Mouse (Mus musculus): ENCODE results near the gene Pramef12. TPM values are rescaled to one million over a fixed set of nuclear protein-coding genes. Genes with fewer than 3 reads are reported as not detected.

The Pramef12 gene
- polyA plus RNA-seq (2014; fragmentation: Nextera tagmentation; extraction: Ambion mirVana): not detected in 2 replicates

DNA sequence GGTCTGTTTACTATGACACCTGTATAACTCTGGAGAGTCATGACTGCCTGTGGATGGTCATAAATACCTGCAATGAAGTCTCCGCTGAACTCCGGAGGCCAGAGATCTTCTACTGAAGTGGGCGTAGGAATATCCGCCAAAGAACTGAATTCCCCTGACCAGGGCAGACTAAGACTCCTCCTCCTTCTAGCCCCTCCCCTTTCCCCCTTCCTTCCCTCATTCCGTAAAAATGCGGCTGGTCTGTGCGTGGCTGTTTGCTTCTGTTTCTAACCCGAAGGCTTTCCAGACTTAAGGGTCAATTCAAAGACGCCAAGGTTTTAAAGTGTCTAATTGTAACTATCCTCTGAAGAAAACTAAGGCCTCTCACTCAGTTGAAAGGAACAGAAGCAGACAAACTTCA lies at the start of gene Pramef12:
Gene Pramef12, minus strand, starts transcription at position 175 of the 400 bp plus-strand sequence.
- Histone ChIP-seq H3K27ac (ENCODE audit: low read depth, low read length) (no peak within 1 kb of the TSS), H3K4me1 (ENCODE audit: control insufficient read depth, insufficient read depth, low read length) (no peaks in the 10 kb centered on the region), H3K9ac (ENCODE audit: low read depth, low read length) (no peak within 1 kb of the TSS), H3K27me3 (ENCODE audit: control insufficient read depth, insufficient read depth, low read length) (no peaks in the 10 kb centered on the region), H3K9me3 (replicated peaks; ENCODE audit: control insufficient read depth, low read length) (no peaks in the 10 kb centered on the region), H3K4me3 (ENCODE audit: low read depth, low read length) (no peak within 1 kb of the TSS), H3K36me3 (ENCODE audit: control insufficient read depth, insufficient read depth, low read length) (no peaks in the 10 kb centered on the region), H3K4me2 (no peak within 1 kb of the TSS)
- 57% methylated on average over 9 of the region's 9 CpGs for WGBS (ENCODE audit: insufficient replicate concordance)
- ATAC-seq (replicated peaks; ENCODE audit: insufficient number of reproducible peaks, low FRiP score, low TSS enrichment): no peak

DNA sequence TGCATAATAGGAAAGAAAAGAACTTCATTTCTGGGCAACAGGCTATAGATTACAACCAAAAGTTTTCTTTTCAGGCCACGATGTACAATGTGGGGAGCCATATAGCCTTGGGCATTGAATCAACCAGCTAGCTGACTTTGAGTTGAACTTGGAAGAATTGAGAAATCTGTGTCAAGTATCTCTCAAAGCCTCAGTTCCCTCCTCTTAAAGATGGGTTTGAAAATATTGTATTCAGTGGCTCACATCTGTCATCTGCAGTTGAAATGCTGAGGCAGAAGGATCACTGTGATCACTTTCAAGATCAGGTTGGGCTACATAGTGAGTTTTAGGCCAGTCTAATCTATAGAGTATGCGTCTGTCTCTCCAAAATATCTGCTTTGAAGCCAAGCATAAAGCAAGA lies 45.0 kb upstream of the Pramef12 start, which contains the start of gene Gm9944:
Gene Gm9944, minus strand, starts transcription at position 101 of the 400 bp plus-strand sequence.
- Histone ChIP-seq H3K4me1 (ENCODE audit: control insufficient read depth, insufficient read depth, low read length) (no peaks in the 10 kb centered on the region), H3K9me3 (replicated peaks; ENCODE audit: control insufficient read depth, low read length) (no peaks in the 10 kb centered on the region), H3K9ac (ENCODE audit: low read depth, low read length) (no peak within 1 kb of the TSS), H3K4me3 (ENCODE audit: low read depth, low read length) (no peak within 1 kb of the TSS), H3K27me3 (ENCODE audit: control insufficient read depth, insufficient read depth, low read length) (no peaks in the 10 kb centered on the region), H3K36me3 (ENCODE audit: control insufficient read depth, insufficient read depth, low read length) (no peaks in the 10 kb centered on the region), H3K27ac (ENCODE audit: low read depth, low read length) (no peak within 1 kb of the TSS), H3K4me2 (no peak within 1 kb of the TSS)
- 68% methylated on average over 2 of the region's 2 CpGs for WGBS (ENCODE audit: insufficient replicate concordance)
- no peak for ATAC-seq (replicated peaks; ENCODE audit: insufficient number of reproducible peaks, low FRiP score, low TSS enrichment)

DNA sequence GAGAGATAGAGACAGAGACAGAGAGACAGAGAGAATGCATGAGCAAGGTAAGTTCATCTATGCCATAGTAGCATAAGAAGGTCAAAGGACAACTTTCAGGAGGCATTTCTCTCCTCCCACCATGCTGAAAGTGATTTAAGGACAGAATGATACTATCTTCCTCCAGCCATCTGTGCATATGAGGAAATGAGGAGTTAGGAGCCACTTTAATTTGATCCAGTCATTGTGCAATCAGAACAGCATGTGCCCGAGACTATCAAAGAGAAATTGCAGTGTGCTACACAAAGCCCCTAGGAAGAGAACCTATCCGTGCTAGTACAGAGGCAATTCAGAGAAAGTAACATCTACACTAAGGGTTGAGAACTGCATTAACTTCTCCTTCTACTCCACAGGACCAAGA lies 40.3 kb upstream of the Pramef12 start:
- Histone ChIP-seq H3K4me1 (ENCODE audit: control insufficient read depth, insufficient read depth, low read length) (no peaks in the 10 kb centered on the region), H3K4me3 (ENCODE audit: low read depth, low read length) (no peak overlapping the region), H3K27ac (ENCODE audit: low read depth, low read length) (no peak overlapping the region), H3K27me3 (ENCODE audit: control insufficient read depth, insufficient read depth, low read length) (no peaks in the 10 kb centered on the region), H3K36me3 (ENCODE audit: control insufficient read depth, insufficient read depth, low read length) (no peaks in the 10 kb centered on the region), H3K9me3 (replicated peaks; ENCODE audit: control insufficient read depth, low read length) (no peaks in the 10 kb centered on the region), H3K4me2 (no peak overlapping the region), H3K9ac (ENCODE audit: low read depth, low read length) (no peak overlapping the region)
- ATAC-seq (replicated peaks; ENCODE audit: insufficient number of reproducible peaks, low FRiP score, low TSS enrichment): no peak
- 82% methylated on average over 2 of the region's 2 CpGs for whole genome bisulfite sequencing (ENCODE audit: insufficient replicate concordance)

GRCm38 (mm10) chr4:144441582-144441981 lies 33.3 kb upstream of the Pramef12 start:
- no peaks in the 10 kb centered on the region for H3K36me3 ChIP-seq (ENCODE audit: control insufficient read depth, insufficient read depth, low read length)
- H3K27me3 ChIP-seq (ENCODE audit: control insufficient read depth, insufficient read depth, low read length): no peaks in the 10 kb centered on the region
- no peaks in the 10 kb centered on the region for H3K4me1 ChIP-seq (ENCODE audit: control insufficient read depth, insufficient read depth, low read length)
- H3K4me2 ChIP-seq: no peak overlapping the region
- H3K27ac ChIP-seq (ENCODE audit: low read depth, low read length): no peak overlapping the region
- ATAC-seq (replicated peaks; ENCODE audit: insufficient number of reproducible peaks, low FRiP score, low TSS enrichment): no peak
- H3K9ac ChIP-seq (ENCODE audit: low read depth, low read length): no peak overlapping the region
- no peak overlapping the region for H3K4me3 ChIP-seq (ENCODE audit: low read depth, low read length)
- 65% methylated on average over 1 of the region's 1 CpGs for WGBS (ENCODE audit: insufficient replicate concordance)
- H3K9me3 ChIP-seq (replicated peaks; ENCODE audit: control insufficient read depth, low read length): no peaks in the 10 kb centered on the region

DNA sequence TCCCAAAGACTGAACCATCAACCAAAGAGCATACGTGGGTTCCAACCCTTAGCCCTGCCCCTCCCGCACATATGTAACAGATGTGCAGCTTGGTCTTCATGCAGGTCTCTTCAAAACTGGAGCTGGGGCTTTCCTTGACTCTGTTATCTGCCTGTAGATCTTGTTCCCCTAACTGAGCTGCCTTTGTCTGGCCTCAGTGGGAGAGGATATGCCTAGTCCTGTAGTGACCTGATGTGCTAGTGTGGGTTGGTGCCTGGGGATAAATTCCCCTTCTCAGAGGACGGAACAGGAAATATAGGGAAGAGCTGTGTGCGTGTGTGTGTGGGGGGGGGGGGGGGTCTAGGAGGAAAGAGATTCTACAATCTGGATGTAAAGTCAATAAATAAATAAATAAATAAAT lies 32.8 kb upstream of the Pramef12 start:
- no peak for ATAC-seq (replicated peaks; ENCODE audit: insufficient number of reproducible peaks, low FRiP score, low TSS enrichment)
- Histone ChIP-seq H3K9me3 (replicated peaks; ENCODE audit: control insufficient read depth, low read length) (no peaks in the 10 kb centered on the region), H3K27me3 (ENCODE audit: control insufficient read depth, insufficient read depth, low read length) (no peaks in the 10 kb centered on the region), H3K36me3 (ENCODE audit: control insufficient read depth, insufficient read depth, low read length) (no peaks in the 10 kb centered on the region), H3K4me3 (ENCODE audit: low read depth, low read length) (no peak overlapping the region), H3K4me1 (ENCODE audit: control insufficient read depth, insufficient read depth, low read length) (no peaks in the 10 kb centered on the region), H3K4me2 (no peak overlapping the region), H3K9ac (ENCODE audit: low read depth, low read length) (no peak overlapping the region), H3K27ac (ENCODE audit: low read depth, low read length) (no peak overlapping the region)
- WGBS (ENCODE audit: insufficient replicate concordance): 80% methylated on average over 4 of the region's 4 CpGs

DNA sequence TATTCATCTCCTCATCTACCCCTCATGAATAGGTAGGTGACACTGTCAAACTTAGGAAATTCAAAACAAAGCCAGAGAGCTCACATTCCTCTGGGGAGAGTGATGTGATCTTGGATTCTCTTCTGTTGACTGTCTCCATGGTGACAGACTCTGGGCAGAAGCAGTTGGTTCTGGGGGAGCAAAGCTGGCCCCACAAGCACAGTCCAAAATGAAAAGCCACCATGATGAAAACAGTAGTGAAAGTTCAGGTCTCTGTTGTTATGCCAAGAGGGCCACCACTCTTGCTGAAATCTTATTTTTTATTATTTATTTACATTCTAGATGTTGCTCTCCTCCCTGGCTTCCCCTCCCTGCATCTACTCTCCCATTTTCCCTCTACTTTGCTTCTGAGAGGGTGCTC lies 30.4 kb upstream of the Pramef12 start, which contains the start of gene 1700012P22Rik:
Gene 1700012P22Rik, minus strand, starts transcription at position 101 of the 400 bp plus-strand sequence.
- Histone ChIP-seq H3K4me3 (ENCODE audit: low read depth, low read length) (no peak within 1 kb of the TSS), H3K9me3 (replicated peaks; ENCODE audit: control insufficient read depth, low read length) (no peaks in the 10 kb centered on the region), H3K4me2 (no peak within 1 kb of the TSS), H3K27ac (ENCODE audit: low read depth, low read length) (no peak within 1 kb of the TSS), H3K4me1 (ENCODE audit: control insufficient read depth, insufficient read depth, low read length) (no peaks in the 10 kb centered on the region), H3K27me3 (ENCODE audit: control insufficient read depth, insufficient read depth, low read length) (no peaks in the 10 kb centered on the region), H3K36me3 (ENCODE audit: control insufficient read depth, insufficient read depth, low read length) (no peaks in the 10 kb centered on the region), H3K9ac (ENCODE audit: low read depth, low read length) (no peak within 1 kb of the TSS)
- ATAC-seq (replicated peaks; ENCODE audit: insufficient number of reproducible peaks, low FRiP score, low TSS enrichment): no peak

- Histone ChIP-seq H3K4me3 (ENCODE audit: low read depth, low read length) (no peak overlapping the region), H3K27ac (ENCODE audit: low read depth, low read length) (no peak overlapping the region), H3K4me1 (ENCODE audit: control insufficient read depth, insufficient read depth, low read length) (no peaks in the 10 kb centered on the region), H3K9ac (ENCODE audit: low read depth, low read length) (no peak overlapping the region), H3K36me3 (ENCODE audit: control insufficient read depth, insufficient read depth, low read length) (no peaks in the 10 kb centered on the region), H3K4me2 (no peak overlapping the region), H3K9me3 (replicated peaks; ENCODE audit: control insufficient read depth, low read length) (no peaks in the 10 kb centered on the region), H3K27me3 (ENCODE audit: control insufficient read depth, insufficient read depth, low read length) (no peaks in the 10 kb centered on the region)
- 79% methylated on average over 5 of the region's 5 CpGs for WGBS (ENCODE audit: insufficient replicate concordance)
- no peak for ATAC-seq (replicated peaks; ENCODE audit: insufficient number of reproducible peaks, low FRiP score, low TSS enrichment)
Measured at GRCm38 (mm10) chr4:144433216-144433615, 25.0 kb upstream of the Pramef12 start.

GRCm38 (mm10) chr4:144430723-144431122 lies 22.5 kb upstream of the Pramef12 start:
- Histone ChIP-seq H3K9me3 (replicated peaks; ENCODE audit: control insufficient read depth, low read length) (no peaks in the 10 kb centered on the region), H3K9ac (ENCODE audit: low read depth, low read length) (no peak overlapping the region), H3K4me1 (ENCODE audit: control insufficient read depth, insufficient read depth, low read length) (no peaks in the 10 kb centered on the region), H3K27me3 (ENCODE audit: control insufficient read depth, insufficient read depth, low read length) (no peaks in the 10 kb centered on the region), H3K36me3 (ENCODE audit: control insufficient read depth, insufficient read depth, low read length) (no peaks in the 10 kb centered on the region), H3K4me2 (no peak overlapping the region), H3K4me3 (ENCODE audit: low read depth, low read length) (no peak overlapping the region), H3K27ac (ENCODE audit: low read depth, low read length) (no peak overlapping the region)
- ATAC-seq (replicated peaks; ENCODE audit: insufficient number of reproducible peaks, low FRiP score, low TSS enrichment): no peak
- WGBS (ENCODE audit: insufficient replicate concordance): 78% methylated on average over 2 of the region's 2 CpGs

- ATAC-seq (replicated peaks; ENCODE audit: insufficient number of reproducible peaks, low FRiP score, low TSS enrichment): no peak
- WGBS (ENCODE audit: insufficient replicate concordance): 17% methylated on average over 3 of the region's 3 CpGs
- no peak overlapping the region for H3K27ac ChIP-seq (ENCODE audit: low read depth, low read length)
Measured at GRCm38 (mm10) chr4:144428868-144429267, 20.6 kb upstream of the Pramef12 start.

More at GRCm38 (mm10) chr4:144428868-144429267, 20.6 kb upstream of the Pramef12 start:
- H3K27me3 ChIP-seq (ENCODE audit: control insufficient read depth, insufficient read depth, low read length): no peaks in the 10 kb centered on the region
- no peak overlapping the region for H3K4me2 ChIP-seq
- H3K36me3 ChIP-seq (ENCODE audit: control insufficient read depth, insufficient read depth, low read length): no peaks in the 10 kb centered on the region
- H3K4me1 ChIP-seq (ENCODE audit: control insufficient read depth, insufficient read depth, low read length): no peaks in the 10 kb centered on the region
- H3K4me3 ChIP-seq (ENCODE audit: low read depth, low read length): no peak overlapping the region
- H3K9me3 ChIP-seq (replicated peaks; ENCODE audit: control insufficient read depth, low read length): no peaks in the 10 kb centered on the region
- H3K9ac ChIP-seq (ENCODE audit: low read depth, low read length): no peak overlapping the region
